Mouse (Mus musculus) erythroblast, adult 5-6 weeks (primary cell): ENCODE results near the gene Pom121l2. TPM values are rescaled to one million over a fixed set of nuclear protein-coding genes. Genes with fewer than 3 reads are reported as not detected.

ENCODE experiments used
- ATAC-seq: replicated peaks from 2 replicates; pipeline ENCODE4 v1.8.0; 2016; ENCODE audit warnings: moderate number of reproducible peaks, mild to moderate bottlenecking, moderate TSS enrichment, inconsistent platforms; ENCODE audit not compliant: poor library complexity, low FRiP score, severe bottlenecking
- total RNA-seq, 2 experiments: library from RNA; stranded (forward) in 1 of 2; stranded (reverse) in 1 of 2; fragments of 150-400 nt in 1 of 2; fragments of 200-764, 138-1000 nt in 1 of 2; gene quantifications; 2 replicates each; pipeline versions ENCODE4 v1.2.3 to v1.2.4; 2015 to 2017; ENCODE audit warnings: low replicate concordance in 2 of 2

The Pom121l2 gene
- total RNA-seq, 2 experiments from 2014 or later: not detected

- no peak for ATAC-seq
These were observed 11.6 kb downstream of the Pom121l2 start for GRCm38 (mm10) chr13:21992550-21992949.

GRCm38 (mm10) chr13:21993957-21994738 lies 13.2 kb downstream of the Pom121l2 start:
- no peak for ATAC-seq

- no peak for ATAC-seq
These were observed 13.9 kb downstream of the Pom121l2 start for GRCm38 (mm10) chr13:21994896-21995295.

GRCm38 (mm10) chr13:21995331-21995914 lies 14.4 kb downstream of the Pom121l2 start:
- ATAC-seq: no peak

- ATAC-seq: no peak
These were observed 15.3 kb downstream of the Pom121l2 start for GRCm38 (mm10) chr13:21996101-21996839.

- no peak for ATAC-seq
These were observed 15.8 kb downstream of the Pom121l2 start for GRCm38 (mm10) chr13:21996840-21997185.

- ATAC-seq: no peak
These were observed 16.3 kb downstream of the Pom121l2 start for GRCm38 (mm10) chr13:21997201-21997820.

- no peak for ATAC-seq
These were observed 16.8 kb downstream of the Pom121l2 start for GRCm38 (mm10) chr13:21997821-21998220.

GRCm38 (mm10) chr13:21998412-21998811 lies 17.4 kb downstream of the Pom121l2 start:
- ATAC-seq: no peak

GRCm38 (mm10) chr13:21999147-21999546 lies 18.2 kb downstream of the Pom121l2 start:
- no peak for ATAC-seq

- ATAC-seq: no peak
These were observed 20.4 kb downstream of the Pom121l2 start for GRCm38 (mm10) chr13:22001346-22001745.

- no peak for ATAC-seq
These were observed 20.8 kb downstream of the Pom121l2 start for GRCm38 (mm10) chr13:22001823-22002222.

GRCm38 (mm10) chr13:22005605-22006333 lies 24.8 kb downstream of the Pom121l2 start:
- no peak for ATAC-seq

- ATAC-seq: peak; percentile 71
These were observed 25.5 kb downstream of the Pom121l2 start for GRCm38 (mm10) chr13:22006334-22007120.

GRCm38 (mm10) chr13:22007121-22007510 lies 26.1 kb downstream of the Pom121l2 start:
- ATAC-seq: no peak

GRCm38 (mm10) chr13:22007872-22008271 lies 26.9 kb downstream of the Pom121l2 start:
- ATAC-seq: no peak

GRCm38 (mm10) chr13:22008707-22009106 lies 27.7 kb downstream of the Pom121l2 start:
- no peak for ATAC-seq

GRCm38 (mm10) chr13:22009642-22010041 lies 28.6 kb downstream of the Pom121l2 start, which contains the start of gene Prss16:
Gene Prss16 (minus strand): TSS chr13:22009742.
- ATAC-seq: no peak

GRCm38 (mm10) chr13:22013716-22014115 lies 32.7 kb downstream of the Pom121l2 start:
- ATAC-seq: no peak
